In genomic region chr2:135968159-135968558, GRCm38 (mm10) we compare ENCODE assay signal across 15 mouse cellular contexts.
DNase-seq lines count a peak whose midpoint lies in the region; ATAC-seq and TF ChIP-seq lines count a peak whose summit lies in the region.
"Had no signal": no experiment of that assay in that cellular context is flagged by ENCODE, and none has a peak within 500 bp of the region (broad histone marks: within the 10 kb centered on the region; RNA-seq: fewer than 3 reads in every experiment).

No protein-coding gene starts in this region.

- peak; percentile 45; the same call in 1 of the 2 replicates for ATAC-seq in embryonic facial prominence, embryonic 11.5 days (replicated peaks; ENCODE audit: insufficient number of reproducible peaks, low FRiP score, low TSS enrichment, low read depth)
- peak; percentile 48 for ATAC-seq in Patski
- ATAC-seq in kidney, embryonic 16.5 days (ENCODE audit: low FRiP score, low TSS enrichment): peak; percentile 81; the same call in 1 of the 2 replicates
- no peak for ATAC-seq in lung, postnatal 0 days
- ATAC-seq in intestine, embryonic 15.5 days: no peak

- in situ Hi-C loops in Patski (cut with MboI; ENCODE audit: low pct_unique_long_range_greater_than_20kb): no loop called here

- CTCF ChIA-PET in Patski (lab: Charles Lee): interaction anchor here (1.1 to 3.0 kb wide), 8 partner anchors 10 to 603 kb away, joined by 3 to 21 read pairs (median 4); no protein-coding TSS in a partner anchor

- H3K4me3 ChIP-seq in embryonic facial prominence, embryonic 11.5 days (ENCODE audit: low read depth, low read length): no peak overlapping the region
- H3K4me3 ChIP-seq in embryonic facial prominence, embryonic 10.5 days: no peak overlapping the region
- H3K4me3 ChIP-seq in kidney, embryonic 16.5 days (ENCODE audit: low read length): no peak overlapping the region
- no peak overlapping the region for H3K4me3 ChIP-seq in lung, postnatal 0 days (ENCODE audit: low read depth, low read length)
- no peak overlapping the region for H3K4me3 ChIP-seq in intestine, embryonic 15.5 days (replicated peaks)
- H3K4me3 ChIP-seq: embryonic facial prominence, embryonic 13.5 days; midbrain, embryonic 12.5 days had no signal

- no peaks in the 10 kb centered on the region for H3K27me3 ChIP-seq in embryonic facial prominence, embryonic 11.5 days (ENCODE audit: control insufficient read depth, insufficient read depth, low read length)
- no peaks in the 10 kb centered on the region for H3K27me3 ChIP-seq in embryonic facial prominence, embryonic 10.5 days (replicated peaks; ENCODE audit: low read depth, poor library complexity, severe bottlenecking)
- H3K27me3 ChIP-seq in Patski: no peaks in the 10 kb centered on the region
- H3K27me3 ChIP-seq in kidney, embryonic 16.5 days (ENCODE audit: insufficient read depth, low read length): peaks cover 9% of the 10 kb centered on the region; the same call in 1 of the 2 replicates
- no peaks in the 10 kb centered on the region for H3K27me3 ChIP-seq in lung, postnatal 0 days (replicated peaks; ENCODE audit: insufficient read depth, low read length)
- H3K27me3 ChIP-seq in intestine, embryonic 15.5 days (replicated peaks): no peaks in the 10 kb centered on the region
- H3K27me3 ChIP-seq: embryonic facial prominence, embryonic 13.5 days; midbrain, embryonic 12.5 days had no signal

- H3K27ac ChIP-seq in embryonic facial prominence, embryonic 11.5 days (replicated peaks; ENCODE audit: low read depth, low read length): no peak overlapping the region
- H3K27ac ChIP-seq in embryonic facial prominence, embryonic 10.5 days (replicated peaks): no peak overlapping the region
- no peak overlapping the region for H3K27ac ChIP-seq in kidney, embryonic 16.5 days (ENCODE audit: low read length)
- H3K27ac ChIP-seq in lung, postnatal 0 days (ENCODE audit: low read length): no peak overlapping the region
- H3K27ac ChIP-seq in intestine, embryonic 15.5 days: no peak overlapping the region
- H3K27ac ChIP-seq: embryonic facial prominence, embryonic 13.5 days; liver, embryonic 14.5 days; midbrain, embryonic 12.5 days had no signal

- TF ChIP-seq EP300 in lung, postnatal 0 days (IDR thresholded peaks at IDR 0.05): no peak

- POLR2A ChIA-PET in Patski (lab: Charles Lee): no interaction called here

- WGBS in embryonic facial prominence, embryonic 11.5 days: 50% methylated on average over 12 of the region's 12 CpGs
- WGBS in embryonic facial prominence, embryonic 10.5 days: 56% methylated on average over 12 of the region's 12 CpGs
- 59% methylated on average over 12 of the region's 12 CpGs for WGBS in kidney, embryonic 16.5 days
- WGBS in lung, postnatal 0 days: 91% methylated on average over 12 of the region's 12 CpGs
- WGBS in intestine, embryonic 15.5 days: 93% methylated on average over 12 of the region's 12 CpGs

- no peak overlapping the region for H3K9ac ChIP-seq in embryonic facial prominence, embryonic 11.5 days (replicated peaks; ENCODE audit: low read length)
- H3K9ac ChIP-seq in kidney, embryonic 16.5 days (replicated peaks; ENCODE audit: low read length): no peak overlapping the region
- no peak overlapping the region for H3K9ac ChIP-seq in lung, postnatal 0 days (replicated peaks; ENCODE audit: low read depth)
- no peak overlapping the region for H3K9ac ChIP-seq in intestine, embryonic 15.5 days
- H3K9ac ChIP-seq: embryonic facial prominence, embryonic 13.5 days; liver, embryonic 14.5 days; midbrain, embryonic 12.5 days had no signal

- H3K9me3 ChIP-seq in embryonic facial prominence, embryonic 11.5 days (replicated peaks; ENCODE audit: control insufficient read depth, low read length): no peaks in the 10 kb centered on the region
- no peaks in the 10 kb centered on the region for H3K9me3 ChIP-seq in embryonic facial prominence, embryonic 10.5 days
- no peaks in the 10 kb centered on the region for H3K9me3 ChIP-seq in kidney, embryonic 16.5 days (ENCODE audit: low read length)
- no peaks in the 10 kb centered on the region for H3K9me3 ChIP-seq in lung, postnatal 0 days (ENCODE audit: low read length)
- no peaks in the 10 kb centered on the region for H3K9me3 ChIP-seq in intestine, embryonic 15.5 days
- H3K9me3 ChIP-seq: embryonic facial prominence, embryonic 13.5 days; midbrain, embryonic 12.5 days had no signal

- no peaks in the 10 kb centered on the region for H3K4me1 ChIP-seq in embryonic facial prominence, embryonic 11.5 days (ENCODE audit: control insufficient read depth, insufficient read depth, low read length)
- H3K4me1 ChIP-seq in embryonic facial prominence, embryonic 10.5 days: peaks cover 8% of the 10 kb centered on the region; the same call in 1 of the 2 replicates
- H3K4me1 ChIP-seq in kidney, embryonic 16.5 days (ENCODE audit: insufficient read depth, low read length): peaks cover 4% of the 10 kb centered on the region; the same call in 1 of the 2 replicates
- no peaks in the 10 kb centered on the region for H3K4me1 ChIP-seq in lung, postnatal 0 days (ENCODE audit: insufficient read depth, low read depth, low read length)
- no peaks in the 10 kb centered on the region for H3K4me1 ChIP-seq in intestine, embryonic 15.5 days (replicated peaks)
- H3K4me1 ChIP-seq: embryonic facial prominence, embryonic 13.5 days had no signal

- no peak overlapping the region for H3K4me2 ChIP-seq in embryonic facial prominence, embryonic 11.5 days (ENCODE audit: low read depth, low read length)
- H3K4me2 ChIP-seq in kidney, embryonic 16.5 days (replicated peaks; ENCODE audit: low read depth, low read length): no peak overlapping the region
- H3K4me2 ChIP-seq in lung, postnatal 0 days (replicated peaks; ENCODE audit: low read depth, low read length): no peak overlapping the region
- H3K4me2 ChIP-seq in intestine, embryonic 15.5 days (replicated peaks): no peak overlapping the region
- H3K4me2 ChIP-seq: embryonic facial prominence, embryonic 13.5 days; midbrain, embryonic 12.5 days had no signal

- no peaks in the 10 kb centered on the region for H3K36me3 ChIP-seq in embryonic facial prominence, embryonic 11.5 days (replicated peaks; ENCODE audit: control insufficient read depth, insufficient read depth, low read depth, low read length)
- H3K36me3 ChIP-seq in embryonic facial prominence, embryonic 10.5 days (replicated peaks): no peaks in the 10 kb centered on the region; the same call in 1 of the 2 replicates
- peaks cover 2% of the 10 kb centered on the region; the same call in 1 of the 2 replicates for H3K36me3 ChIP-seq in kidney, embryonic 16.5 days (ENCODE audit: insufficient read depth, low read length)
- H3K36me3 ChIP-seq in lung, postnatal 0 days (ENCODE audit: insufficient read depth, low read length): peaks cover 3% of the 10 kb centered on the region; the same call in 1 of the 2 replicates
- no peaks in the 10 kb centered on the region for H3K36me3 ChIP-seq in intestine, embryonic 15.5 days

- peak; percentile 23 for DNase-seq in embryonic facial prominence, embryonic 11.5 days (ENCODE audit: low spot score)
- DNase-seq in embryonic facial prominence, embryonic 10.5 days (ENCODE audit: low spot score): no peak
- DNase-seq in Patski (ENCODE audit: low read depth, low spot score): peak; percentile 17
- peak; percentile 55 to 62 for DNase-seq in cerebellum, postnatal 36 days
- DNase-seq in lung, postnatal 0 days (ENCODE audit: low spot score): no peak
- no peak for DNase-seq in thymus, postnatal 10 days (ENCODE audit: low spot score in 2 of 2)
- DNase-seq: adrenal gland, postnatal 10 days; gastrocnemius, postnatal 25 days; heart, postnatal 36 days; right cerebral cortex, postnatal 14 days had no signal

- TF ChIP-seq CTCF in Patski (IDR thresholded peaks at IDR 0.05): no peak
- no peak for TF ChIP-seq CTCF in lung, postnatal 0 days (IDR thresholded peaks at IDR 0.05)

Comparison
In these comparisons a context has a peak if more than half of its experiments do, and no peak if none do; other contexts are left out.
1. DNase-seq: peak in embryonic facial prominence, embryonic 11.5 days (single experiment), Patski (single experiment) and cerebellum, postnatal 36 days (2 of 2); none in embryonic facial prominence, embryonic 10.5 days (single experiment), lung, postnatal 0 days (single experiment) and thymus, postnatal 10 days (0 of 2).
2. ATAC-seq: peak in embryonic facial prominence, embryonic 11.5 days (single experiment), Patski (single experiment) and kidney, embryonic 16.5 days (single experiment); none in lung, postnatal 0 days (single experiment) and intestine, embryonic 15.5 days (single experiment).